Mouse (Mus musculus): ENCODE data around the gene Nexn. TPM values are rescaled to one million over a fixed set of nuclear protein-coding genes. Genes with fewer than 3 reads are reported as not detected.

The Nexn gene
- polyA plus RNA-seq, 1 experiment from 2014 or later = 2.9 TPM

DNA sequence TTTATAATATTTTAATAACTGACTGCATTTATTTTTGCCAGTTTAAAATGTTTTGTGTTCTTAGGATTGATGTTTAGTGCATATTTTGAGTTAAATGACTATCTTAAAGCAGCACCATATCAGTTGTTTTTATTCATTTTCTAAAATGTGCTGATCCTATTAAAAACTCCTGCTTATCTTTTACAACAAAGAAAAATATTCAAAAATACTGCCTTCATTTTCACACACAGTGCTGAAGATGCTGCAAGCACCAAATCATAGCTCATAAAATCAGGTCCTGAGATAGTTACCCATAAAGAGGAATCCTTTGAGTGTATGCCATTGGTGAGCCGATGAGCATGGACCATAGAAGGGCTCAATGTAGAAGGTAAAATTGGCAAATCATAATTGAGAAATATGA lies 30.9 kb downstream of the Nexn start:
- Histone ChIP-seq H3K9me3 (ENCODE audit: control insufficient read depth, low read length) (no peaks in the 10 kb centered on the region), H3K27ac (ENCODE audit: low read depth, low read length) (no peak overlapping the region), H3K9ac (replicated peaks; ENCODE audit: low read depth, low read length) (no peak overlapping the region), H3K4me3 (ENCODE audit: low read depth, low read length) (no peak overlapping the region), H3K4me2 (ENCODE audit: low read depth, low read length) (no peak overlapping the region), H3K36me3 (ENCODE audit: control insufficient read depth, insufficient read depth, low read length) (peaks cover 45% of the 10 kb centered on the region), H3K27me3 (ENCODE audit: control insufficient read depth, insufficient read depth, low read length) (no peaks in the 10 kb centered on the region), H3K4me1 (ENCODE audit: control insufficient read depth, insufficient read depth, low read length) (no peaks in the 10 kb centered on the region)
- ATAC-seq (ENCODE audit: low read depth) = no peak
- 95% methylated on average over 1 of the region's 1 CpGs for WGBS

GRCm38 (mm10) chr3:152231333-152232100 lies 34.6 kb downstream of the Nexn start:
- Histone ChIP-seq H3K27ac (ENCODE audit: low read depth, low read length) (no peak overlapping the region), H3K4me3 (ENCODE audit: low read depth, low read length) (no peak overlapping the region), H3K36me3 (ENCODE audit: control insufficient read depth, insufficient read depth, low read length) (peaks cover 56% of the 10 kb centered on the region), H3K27me3 (ENCODE audit: control insufficient read depth, insufficient read depth, low read length) (no peaks in the 10 kb centered on the region), H3K4me2 (ENCODE audit: low read depth, low read length) (no peak overlapping the region), H3K9me3 (ENCODE audit: control insufficient read depth, low read length) (no peaks in the 10 kb centered on the region), H3K9ac (replicated peaks; ENCODE audit: low read depth, low read length) (no peak overlapping the region), H3K4me1 (ENCODE audit: control insufficient read depth, insufficient read depth, low read length) (no peaks in the 10 kb centered on the region)
- WGBS = 57% methylated on average over 6 of the region's 6 CpGs
- no peak for ATAC-seq (ENCODE audit: low read depth)

DNA sequence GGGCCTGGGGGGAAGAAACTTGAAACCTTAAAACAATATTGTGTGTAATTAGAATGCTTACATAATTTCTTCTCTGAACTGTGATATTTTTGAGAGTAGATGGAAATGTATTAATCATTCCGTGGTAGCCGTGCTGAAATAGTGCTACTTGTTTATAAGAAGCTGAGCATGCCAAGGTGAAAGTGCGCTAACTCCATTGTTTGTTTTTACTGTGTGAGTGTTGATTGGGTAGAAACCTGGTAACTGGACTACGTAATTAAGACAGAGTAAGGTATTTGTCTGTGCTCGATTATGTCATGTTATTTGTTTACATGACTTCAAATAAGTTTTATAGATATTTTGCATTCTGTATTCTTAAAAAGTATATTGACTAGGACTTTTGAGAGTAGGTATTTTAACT lies 36.9 kb downstream of the Nexn start:
- Histone ChIP-seq H3K4me3 (ENCODE audit: low read depth, low read length) (no peak overlapping the region), H3K4me2 (ENCODE audit: low read depth, low read length) (no peak overlapping the region), H3K36me3 (ENCODE audit: control insufficient read depth, insufficient read depth, low read length) (peaks cover 75% of the 10 kb centered on the region), H3K27me3 (ENCODE audit: control insufficient read depth, insufficient read depth, low read length) (no peaks in the 10 kb centered on the region), H3K9me3 (ENCODE audit: control insufficient read depth, low read length) (no peaks in the 10 kb centered on the region), H3K27ac (ENCODE audit: low read depth, low read length) (no peak overlapping the region), H3K9ac (replicated peaks; ENCODE audit: low read depth, low read length) (no peak overlapping the region), H3K4me1 (ENCODE audit: control insufficient read depth, insufficient read depth, low read length) (no peaks in the 10 kb centered on the region)
- no peak for ATAC-seq (ENCODE audit: low read depth)
- WGBS = 95% methylated on average over 5 of the region's 5 CpGs

DNA sequence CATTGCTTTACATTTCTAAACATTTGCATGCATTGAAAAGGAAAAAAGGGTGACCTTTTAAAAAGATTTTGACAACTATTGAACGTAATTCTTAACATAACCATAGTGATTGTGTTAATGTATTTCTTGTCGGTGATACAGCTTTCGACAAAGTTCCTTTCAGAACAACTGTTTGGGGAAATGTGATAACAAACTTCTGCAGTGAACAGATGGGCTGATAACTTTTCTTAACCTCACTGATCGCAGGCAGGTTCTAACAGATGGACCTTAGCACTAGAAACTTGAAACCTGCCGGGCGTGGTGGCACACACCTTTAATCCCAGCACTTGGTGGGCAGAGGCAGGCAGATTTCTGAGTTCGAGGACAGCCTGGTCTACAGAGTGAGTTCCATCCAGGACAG lies 37.3 kb downstream of the Nexn start:
- no peak for ATAC-seq (ENCODE audit: low read depth)

DNA sequence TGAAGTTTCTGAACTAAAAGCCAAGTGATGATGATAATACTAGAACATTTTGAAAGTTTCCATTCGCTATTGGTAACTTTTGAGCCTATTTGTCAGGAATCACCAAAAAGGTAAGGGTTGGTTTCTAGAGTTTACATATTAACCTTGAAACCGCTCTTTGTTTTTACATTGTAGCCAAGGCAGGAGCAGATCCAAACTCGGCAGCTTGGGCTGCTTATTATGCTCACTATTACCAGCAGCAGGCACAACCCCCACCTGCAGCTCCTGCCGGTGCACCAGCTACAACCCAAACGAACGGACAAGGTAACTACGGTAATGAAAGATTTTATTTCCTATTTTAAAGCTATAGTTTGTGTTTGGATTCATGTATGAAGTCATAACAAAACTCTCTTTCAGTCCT lies 40.2 kb downstream of the Nexn start:
- no peaks in the 10 kb centered on the region for H3K4me1 ChIP-seq (ENCODE audit: control insufficient read depth, insufficient read depth, low read length)

More for the DNA sequence above, 37.3 kb downstream of the Nexn start:
- no peaks in the 10 kb centered on the region for H3K27me3 ChIP-seq (ENCODE audit: control insufficient read depth, insufficient read depth, low read length)
- 96% methylated on average over 7 of the region's 7 CpGs for WGBS
- H3K36me3 ChIP-seq (ENCODE audit: control insufficient read depth, insufficient read depth, low read length) = peaks cover 78% of the 10 kb centered on the region
- no peak overlapping the region for H3K4me3 ChIP-seq (ENCODE audit: low read depth, low read length)
- H3K9ac ChIP-seq (replicated peaks; ENCODE audit: low read depth, low read length) = no peak overlapping the region
- no peak overlapping the region for H3K4me2 ChIP-seq (ENCODE audit: low read depth, low read length)
- no peaks in the 10 kb centered on the region for H3K9me3 ChIP-seq (ENCODE audit: control insufficient read depth, low read length)
- no peaks in the 10 kb centered on the region for H3K4me1 ChIP-seq (ENCODE audit: control insufficient read depth, insufficient read depth, low read length)
- H3K27ac ChIP-seq (ENCODE audit: low read depth, low read length) = no peak overlapping the region

DNA sequence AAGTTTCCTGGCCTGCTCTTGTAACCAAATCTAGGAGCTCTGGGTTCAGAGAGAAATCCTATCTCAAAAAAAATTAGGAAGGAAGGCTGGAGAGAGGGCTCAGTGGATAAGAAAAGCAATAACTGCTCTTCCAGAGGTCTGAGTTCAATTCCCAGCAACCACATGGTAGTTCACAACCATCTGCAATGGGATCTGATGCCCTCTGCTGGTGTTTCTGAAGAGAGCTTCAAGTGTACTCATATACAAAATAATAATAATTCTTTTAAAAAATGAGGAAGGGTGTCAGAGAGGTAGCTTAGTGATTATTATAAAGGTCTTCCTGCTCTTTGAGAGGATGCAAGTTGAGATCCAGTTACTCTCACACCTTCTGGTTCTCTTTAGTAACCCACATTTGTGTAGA lies 41.2 kb downstream of the Nexn start:
- no peaks in the 10 kb centered on the region for H3K27me3 ChIP-seq (ENCODE audit: control insufficient read depth, insufficient read depth, low read length)
- no peaks in the 10 kb centered on the region for H3K9me3 ChIP-seq (ENCODE audit: control insufficient read depth, low read length)
- no peak overlapping the region for H3K9ac ChIP-seq (replicated peaks; ENCODE audit: low read depth, low read length)
- ATAC-seq (ENCODE audit: low read depth) = no peak
- peaks cover 84% of the 10 kb centered on the region for H3K36me3 ChIP-seq (ENCODE audit: control insufficient read depth, insufficient read depth, low read length)
- H3K4me1 ChIP-seq (ENCODE audit: control insufficient read depth, insufficient read depth, low read length) = no peaks in the 10 kb centered on the region
- H3K4me2 ChIP-seq (ENCODE audit: low read depth, low read length) = no peak overlapping the region
- no peak overlapping the region for H3K27ac ChIP-seq (ENCODE audit: low read depth, low read length)
- no peak overlapping the region for H3K4me3 ChIP-seq (ENCODE audit: low read depth, low read length)

More for the DNA sequence above, 40.2 kb downstream of the Nexn start:
- peaks cover 83% of the 10 kb centered on the region for H3K36me3 ChIP-seq (ENCODE audit: control insufficient read depth, insufficient read depth, low read length)
- no peak for ATAC-seq (ENCODE audit: low read depth)
- no peaks in the 10 kb centered on the region for H3K9me3 ChIP-seq (ENCODE audit: control insufficient read depth, low read length)
- H3K4me2 ChIP-seq (ENCODE audit: low read depth, low read length) = no peak overlapping the region
- H3K27ac ChIP-seq (ENCODE audit: low read depth, low read length) = no peak overlapping the region
- no peak overlapping the region for H3K4me3 ChIP-seq (ENCODE audit: low read depth, low read length)
- no peak overlapping the region for H3K9ac ChIP-seq (replicated peaks; ENCODE audit: low read depth, low read length)
- H3K27me3 ChIP-seq (ENCODE audit: control insufficient read depth, insufficient read depth, low read length) = no peaks in the 10 kb centered on the region
- 94% methylated on average over 7 of the region's 7 CpGs for WGBS

- ATAC-seq (ENCODE audit: low read depth) = no peak
- no peak overlapping the region for H3K9ac ChIP-seq (replicated peaks; ENCODE audit: low read depth, low read length)
These were observed 52.7 kb downstream of the Nexn start for GRCm38 (mm10) chr3:152213416-152213815.

DNA sequence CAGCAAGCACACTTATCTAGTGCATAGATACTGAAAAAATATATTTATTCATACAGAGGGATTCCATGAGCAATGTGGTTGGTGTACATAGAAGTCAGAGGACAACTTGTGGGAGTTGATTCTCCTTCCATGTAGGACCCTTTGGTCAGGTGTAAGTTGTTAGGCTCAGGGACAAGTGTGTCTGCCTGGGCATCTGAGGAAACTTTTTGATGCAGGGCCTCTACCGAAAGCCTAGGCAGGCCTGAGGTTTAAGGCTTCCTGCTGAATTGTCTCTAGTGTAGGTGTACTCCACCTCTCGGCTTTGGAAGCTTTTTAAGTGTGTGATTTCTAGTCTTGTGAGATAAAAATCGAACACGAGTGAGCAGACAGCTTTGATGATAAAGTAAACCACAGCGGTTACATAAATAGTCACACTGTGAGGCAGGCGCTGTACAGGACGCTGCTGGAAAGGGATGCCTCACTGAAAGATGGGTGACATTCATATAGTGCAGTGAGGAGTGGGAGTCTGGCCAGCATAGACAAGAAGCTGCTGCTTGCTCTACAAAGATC lies 54.3 kb downstream of the Nexn start:
- H3K27ac ChIP-seq (ENCODE audit: low read depth, low read length) = no peak overlapping the region
- H3K27me3 ChIP-seq (ENCODE audit: control insufficient read depth, insufficient read depth, low read length) = no peaks in the 10 kb centered on the region
- H3K9me3 ChIP-seq (ENCODE audit: control insufficient read depth, low read length) = no peaks in the 10 kb centered on the region
- peak overlapping the region; percentile 100 for H3K9ac ChIP-seq (replicated peaks; ENCODE audit: low read depth, low read length)
- 34% methylated on average over 7 of the region's 7 CpGs for WGBS
- H3K36me3 ChIP-seq (ENCODE audit: control insufficient read depth, insufficient read depth, low read length) = no peaks in the 10 kb centered on the region; the same call in 1 of the 2 replicates
- H3K4me3 ChIP-seq (ENCODE audit: low read depth, low read length) = peak overlapping the region; percentile 98
- peaks cover 30% of the 10 kb centered on the region for H3K4me1 ChIP-seq (ENCODE audit: control insufficient read depth, insufficient read depth, low read length)
- no peak for ATAC-seq (ENCODE audit: low read depth)
- peak overlapping the region; percentile 70 for H3K4me2 ChIP-seq (ENCODE audit: low read depth, low read length)

More at GRCm38 (mm10) chr3:152213416-152213815, 52.7 kb downstream of the Nexn start:
- Histone ChIP-seq H3K4me3 (ENCODE audit: low read depth, low read length) (no peak overlapping the region), H3K36me3 (ENCODE audit: control insufficient read depth, insufficient read depth, low read length) (peaks cover 11% of the 10 kb centered on the region), H3K27ac (ENCODE audit: low read depth, low read length) (no peak overlapping the region), H3K9me3 (ENCODE audit: control insufficient read depth, low read length) (no peaks in the 10 kb centered on the region), H3K27me3 (ENCODE audit: control insufficient read depth, insufficient read depth, low read length) (no peaks in the 10 kb centered on the region), H3K4me2 (ENCODE audit: low read depth, low read length) (peak overlapping the region; percentile 70), H3K4me1 (ENCODE audit: control insufficient read depth, insufficient read depth, low read length) (peaks cover 30% of the 10 kb centered on the region)
- WGBS = 55% methylated on average over 3 of the region's 3 CpGs

- peaks cover 30% of the 10 kb centered on the region for H3K4me1 ChIP-seq (ENCODE audit: control insufficient read depth, insufficient read depth, low read length)
- no peaks in the 10 kb centered on the region for H3K9me3 ChIP-seq (ENCODE audit: control insufficient read depth, low read length)
- H3K36me3 ChIP-seq (ENCODE audit: control insufficient read depth, insufficient read depth, low read length) = no peaks in the 10 kb centered on the region
- H3K27me3 ChIP-seq (ENCODE audit: control insufficient read depth, insufficient read depth, low read length) = no peaks in the 10 kb centered on the region
- under 1% methylated on average over 63 of the region's 68 CpGs for WGBS
- peak; percentile 69 for ATAC-seq (ENCODE audit: low read depth)
- H3K4me3 ChIP-seq (ENCODE audit: low read depth, low read length) = peak overlapping the region; percentile 98
- peak overlapping the region; percentile 100 for H3K27ac ChIP-seq (ENCODE audit: low read depth, low read length)
- peak overlapping the region; percentile 70 for H3K4me2 ChIP-seq (ENCODE audit: low read depth, low read length)
- peak overlapping the region; percentile 100 for H3K9ac ChIP-seq (replicated peaks; ENCODE audit: low read depth, low read length)
These were observed 55.3 kb downstream of the Nexn start for GRCm38 (mm10) chr3:152210728-152211391.
